Mouse (Mus musculus): ENCODE measurements around the gene P2rx6. TPM values are rescaled to one million over a fixed set of nuclear protein-coding genes. Genes with fewer than 3 reads are reported as not detected.

The P2rx6 gene
- polyA plus RNA-seq, 2 experiments = 0.06 TPM; not detected in 1

GRCm38 (mm10) chr16:17616212-17616611 is 54.5 kb downstream of the P2rx6 start:
- no peak overlapping the region for H3K4me2 ChIP-seq (ENCODE audit: low read depth)
- H3K4me1 ChIP-seq (replicated peaks; ENCODE audit: control insufficient read depth in 2 of 2, insufficient read depth in 2 of 2, low read length in 1 of 2) = peaks cover 7 to 13% of the 10 kb centered on the region in 2 experiments
- H3K36me3 ChIP-seq (replicated peaks; ENCODE audit: control insufficient read depth, insufficient read depth, low read depth) = no peaks in the 10 kb centered on the region
- no peaks in the 10 kb centered on the region for H3K9me3 ChIP-seq (ENCODE audit: control insufficient read depth, low read length)
- H3K9ac ChIP-seq (replicated peaks) = no peak overlapping the region
- no peak overlapping the region for H3K4me3 ChIP-seq (ENCODE audit: insufficient read depth in 1 of 2, low read depth in 2 of 2, low read length in 2 of 2)
- no peak overlapping the region for H3K27ac ChIP-seq
- DNase-seq (ENCODE audit: low read depth in 3 of 3, low spot score in 3 of 3) (no peak), ATAC-seq (ENCODE audit: insufficient read depth) (no peak)
- TF ChIP-seq CTCF (IDR thresholded peaks at IDR 0.05; ENCODE audit: low read depth) (no peak), EP300 (IDR thresholded peaks at IDR 0.05; ENCODE audit: low read depth) (no peak)
- WGBS (ENCODE audit: insufficient replicate concordance) = 51% methylated on average over 5 of the region's 5 CpGs
- no peaks in the 10 kb centered on the region for H3K27me3 ChIP-seq (ENCODE audit: control insufficient read depth, insufficient read depth, low read length)

- no peak overlapping the region for H3K27ac ChIP-seq
- H3K4me2 ChIP-seq (ENCODE audit: low read depth) = peak overlapping the region; percentile 37
- DNase-seq (ENCODE audit: low read depth in 3 of 3, low spot score in 3 of 3) (peak in 1 of 3 experiments; percentile 53), ATAC-seq (ENCODE audit: insufficient read depth) (peak; percentile 63)
- H3K9ac ChIP-seq (replicated peaks) = no peak overlapping the region
- H3K4me1 ChIP-seq (replicated peaks; ENCODE audit: control insufficient read depth in 2 of 2, insufficient read depth in 2 of 2, low read length in 1 of 2) = peaks cover 7 to 13% of the 10 kb centered on the region in 2 experiments
- 20% methylated on average over 13 of the region's 13 CpGs for WGBS (ENCODE audit: insufficient replicate concordance)
- no peak overlapping the region for H3K4me3 ChIP-seq (ENCODE audit: insufficient read depth in 1 of 2, low read depth in 2 of 2, low read length in 2 of 2)
- TF ChIP-seq CTCF (IDR thresholded peaks at IDR 0.05; ENCODE audit: low read depth) (peak; percentile 96), EP300 (IDR thresholded peaks at IDR 0.05; ENCODE audit: low read depth) (no peak)
- H3K36me3 ChIP-seq (replicated peaks; ENCODE audit: control insufficient read depth, insufficient read depth, low read depth) = peaks cover 12% of the 10 kb centered on the region
- no peaks in the 10 kb centered on the region for H3K27me3 ChIP-seq (ENCODE audit: control insufficient read depth, insufficient read depth, low read length)
- H3K9me3 ChIP-seq (ENCODE audit: control insufficient read depth, low read length) = no peaks in the 10 kb centered on the region
These were observed 56.4 kb downstream of the P2rx6 start for GRCm38 (mm10) chr16:17617922-17618565.

DNA sequence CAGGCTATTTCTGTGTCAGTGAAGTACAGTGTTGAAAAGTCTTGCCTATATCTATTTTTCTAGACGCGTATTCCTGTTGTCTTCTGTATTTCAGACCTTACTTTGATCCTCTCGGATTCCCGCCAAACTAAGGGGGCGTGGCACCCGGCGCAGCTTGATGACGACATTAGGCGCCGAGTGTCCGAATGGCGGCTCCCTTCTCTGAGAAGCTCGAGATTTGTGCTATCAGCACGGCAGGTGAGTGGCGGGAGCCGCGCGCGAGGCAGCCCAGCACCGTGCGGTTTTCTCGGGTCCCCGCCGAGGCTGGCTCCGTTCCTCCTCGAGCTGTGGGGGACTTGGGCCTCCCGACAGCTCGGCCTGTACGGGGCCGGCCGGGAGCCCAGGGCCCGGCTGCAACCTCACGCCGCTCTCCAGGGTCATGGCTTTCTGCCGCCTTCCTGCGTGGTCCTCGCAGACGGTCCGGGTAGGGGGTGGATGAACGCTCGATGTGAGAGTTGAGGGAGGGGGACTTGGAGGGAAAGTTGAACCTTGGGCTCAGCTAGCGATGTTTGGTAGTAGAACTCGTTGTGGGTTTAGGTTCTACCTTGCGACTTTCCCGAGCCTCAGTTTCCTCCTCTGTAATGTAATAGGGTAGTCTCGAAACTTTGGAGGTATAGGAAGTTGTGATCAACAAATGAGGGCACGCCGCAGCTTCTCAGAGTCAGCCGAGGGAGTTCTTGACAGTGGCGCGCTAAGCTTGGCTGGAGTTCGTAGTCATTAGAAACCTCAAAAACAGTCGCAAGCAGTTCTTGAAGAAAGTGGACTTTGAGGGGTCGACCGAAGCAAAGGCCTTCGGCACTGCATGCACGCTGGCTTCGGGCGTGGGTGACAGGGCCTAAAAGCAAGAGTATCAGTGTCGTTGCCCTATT is 57.8 kb downstream of the P2rx6 start, which contains the start of gene Smpd4:
Gene Smpd4 (plus strand): TSS at position 157 of the 908 bp plus-strand sequence.
- peak within 1 kb of the TSS; percentile 41 for H3K27ac ChIP-seq

GRCm38 (mm10) chr16:17621936-17622335 is 60.3 kb downstream of the P2rx6 start:
- no peak overlapping the region for H3K27ac ChIP-seq
- no peak overlapping the region for H3K4me3 ChIP-seq (ENCODE audit: insufficient read depth in 1 of 2, low read depth in 2 of 2, low read length in 2 of 2)
- H3K9me3 ChIP-seq (ENCODE audit: control insufficient read depth, low read length) = no peaks in the 10 kb centered on the region
- peaks cover 7 to 13% of the 10 kb centered on the region in 2 experiments for H3K4me1 ChIP-seq (replicated peaks; ENCODE audit: control insufficient read depth in 2 of 2, insufficient read depth in 2 of 2, low read length in 1 of 2)
- peaks cover 38% of the 10 kb centered on the region for H3K36me3 ChIP-seq (replicated peaks; ENCODE audit: control insufficient read depth, insufficient read depth, low read depth)
- 88% methylated on average over 1 of the region's 1 CpGs for WGBS (ENCODE audit: insufficient replicate concordance)
- no peak overlapping the region for H3K4me2 ChIP-seq (ENCODE audit: low read depth)
- TF ChIP-seq EP300 (IDR thresholded peaks at IDR 0.05; ENCODE audit: low read depth) = no peak
- ATAC-seq (ENCODE audit: insufficient read depth) = no peak
- no peak overlapping the region for H3K9ac ChIP-seq (replicated peaks)
- no peak for DNase-seq (ENCODE audit: low read depth in 3 of 3, low spot score in 3 of 3)
- H3K27me3 ChIP-seq (ENCODE audit: control insufficient read depth, insufficient read depth, low read length) = no peaks in the 10 kb centered on the region

More for the DNA sequence above, 57.8 kb downstream of the P2rx6 start, which contains the start of gene Smpd4:
- WGBS (ENCODE audit: insufficient replicate concordance) = 1% methylated on average over 60 of the region's 60 CpGs
- H3K27me3 ChIP-seq (ENCODE audit: control insufficient read depth, insufficient read depth, low read length) = no peaks in the 10 kb centered on the region
- no peaks in the 10 kb centered on the region for H3K9me3 ChIP-seq (ENCODE audit: control insufficient read depth, low read length)
- ATAC-seq (ENCODE audit: insufficient read depth) = peak; percentile 81
- DNase-seq (ENCODE audit: low read depth in 3 of 3, low spot score in 3 of 3) = peak; percentile 83 to 85 (median 84)
- TF ChIP-seq CTCF (IDR thresholded peaks at IDR 0.05; ENCODE audit: low read depth) (0 out of 2 replicates have a peak, but pooled peaks have one; percentile 12), EP300 (IDR thresholded peaks at IDR 0.05; ENCODE audit: low read depth) (no peak)
- H3K4me1 ChIP-seq (replicated peaks; ENCODE audit: control insufficient read depth in 2 of 2, insufficient read depth in 2 of 2, low read length in 1 of 2) = peaks cover 7 to 13% of the 10 kb centered on the region in 2 experiments
- H3K9ac ChIP-seq (replicated peaks) = peak within 1 kb of the TSS; percentile 96
- H3K36me3 ChIP-seq (replicated peaks; ENCODE audit: control insufficient read depth, insufficient read depth, low read depth) = peaks cover 22% of the 10 kb centered on the region
- H3K4me2 ChIP-seq (ENCODE audit: low read depth) = peak within 1 kb of the TSS; percentile 75
- peak within 1 kb of the TSS; percentile 90 to 98 for H3K4me3 ChIP-seq (ENCODE audit: insufficient read depth in 1 of 2, low read depth in 2 of 2, low read length in 2 of 2)
